Mouse (Mus musculus): ENCODE results near the gene Podxl2. TPM values are rescaled to one million over a fixed set of nuclear protein-coding genes. Genes with fewer than 3 reads are reported as not detected.

Podxl2 gene
- polyA plus RNA-seq, 1 experiment: 2.8 TPM

- H3K4me3 ChIP-seq (ENCODE audit: insufficient read depth, poor library complexity, severe bottlenecking): peak within 1 kb of the TSS; percentile 85
- H3K79me3 ChIP-seq (ENCODE audit: low read depth): peaks cover 36% of the 10 kb centered on the region
- peak within 1 kb of the TSS; percentile 81 for H3ac ChIP-seq (ENCODE audit: control insufficient read depth, insufficient read length, low read depth)
- H3K36me3 ChIP-seq (ENCODE audit: control insufficient read depth, insufficient read depth): peaks cover 35% of the 10 kb centered on the region
- peaks cover 55% of the 10 kb centered on the region for H3K79me2 ChIP-seq (ENCODE audit: control insufficient read depth, insufficient read depth)
- TF ChIP-seq MYOD1 (IDR thresholded peaks at IDR 0.05; ENCODE audit: control insufficient read depth, insufficient read length, low read depth) (peak; percentile 16), MAX (IDR thresholded peaks at IDR 0.05) (peak; percentile 41), CEBPB (IDR thresholded peaks at IDR 0.05; ENCODE audit: low read depth) (no peak), USF1 (IDR thresholded peaks at IDR 0.05; ENCODE audit: low read depth) (peak; percentile 96)
- no peaks in the 10 kb centered on the region for H3K27me3 ChIP-seq (ENCODE audit: control insufficient read depth, insufficient read depth, insufficient read length)
Observed at GRCm38 (mm10) chr6:88898534-88899048, 23.7 kb upstream of the Podxl2 start, which contains the start of gene Mcm2. Gene Mcm2, minus strand, starts transcription at chr6:88898780.

GRCm38 (mm10) chr6:88897246-88897645 lies 22.4 kb upstream of the Podxl2 start:
- Histone ChIP-seq H3K27me3 (ENCODE audit: control insufficient read depth, insufficient read depth, insufficient read length) (no peaks in the 10 kb centered on the region), H3ac (ENCODE audit: control insufficient read depth, insufficient read length, low read depth) (peak overlapping the region; percentile 57), H3K36me3 (ENCODE audit: control insufficient read depth, insufficient read depth) (peaks cover 47% of the 10 kb centered on the region), H3K4me3 (ENCODE audit: insufficient read depth, poor library complexity, severe bottlenecking) (no peak overlapping the region), H3K79me3 (ENCODE audit: low read depth) (peaks cover 27% of the 10 kb centered on the region), H3K79me2 (ENCODE audit: control insufficient read depth, insufficient read depth) (peaks cover 52% of the 10 kb centered on the region)
- TF ChIP-seq USF1 (IDR thresholded peaks at IDR 0.05; ENCODE audit: low read depth) (no peak), MAX (IDR thresholded peaks at IDR 0.05) (no peak), CTCF (IDR thresholded peaks at IDR 0.05; ENCODE audit: control insufficient read depth, insufficient read depth, insufficient read length) (no peak), FOSL1 (IDR thresholded peaks at IDR 0.05; ENCODE audit: insufficient read depth, low read length, poor library complexity, severe bottlenecking) (no peak)

DNA sequence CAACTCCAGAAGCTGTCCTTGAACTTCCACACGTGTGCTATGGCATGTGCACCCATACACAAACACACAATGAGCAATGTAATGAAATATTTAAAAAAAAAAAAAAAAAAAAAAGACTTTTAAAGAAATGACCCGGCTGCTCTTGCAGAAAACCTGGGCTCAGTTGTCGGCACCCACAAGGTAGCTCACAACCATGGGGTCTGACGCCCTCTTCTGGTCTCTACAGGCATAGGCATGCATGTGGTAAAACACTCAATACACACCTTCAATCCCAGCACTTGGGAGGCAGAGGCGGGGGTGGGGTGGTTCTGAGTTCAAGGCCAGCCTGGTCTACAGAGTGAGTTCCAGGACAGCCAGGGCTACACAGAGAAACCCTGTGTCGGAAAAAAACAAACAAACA lies 21.1 kb upstream of the Podxl2 start:
- Histone ChIP-seq H3K36me3 (ENCODE audit: control insufficient read depth, insufficient read depth) (peaks cover 60% of the 10 kb centered on the region), H3K27me3 (ENCODE audit: control insufficient read depth, insufficient read depth, insufficient read length) (no peaks in the 10 kb centered on the region), H3ac (ENCODE audit: control insufficient read depth, insufficient read length, low read depth) (no peak overlapping the region), H3K4me3 (ENCODE audit: insufficient read depth, poor library complexity, severe bottlenecking) (no peak overlapping the region), H3K79me3 (ENCODE audit: low read depth) (peaks cover 27% of the 10 kb centered on the region), H3K79me2 (ENCODE audit: control insufficient read depth, insufficient read depth) (peaks cover 52% of the 10 kb centered on the region)
- TF ChIP-seq CEBPB (IDR thresholded peaks at IDR 0.05; ENCODE audit: low read depth): no peak
- TF ChIP-seq MYOD1 (IDR thresholded peaks at IDR 0.05; ENCODE audit: control insufficient read depth, insufficient read length, low read depth): no peak
- TF ChIP-seq USF1 (IDR thresholded peaks at IDR 0.05; ENCODE audit: low read depth): no peak

- Histone ChIP-seq H3K79me3 (ENCODE audit: low read depth) (peaks cover 27% of the 10 kb centered on the region), H3K27me3 (ENCODE audit: control insufficient read depth, insufficient read depth, insufficient read length) (no peaks in the 10 kb centered on the region), H3K36me3 (ENCODE audit: control insufficient read depth, insufficient read depth) (peaks cover 84% of the 10 kb centered on the region), H3ac (ENCODE audit: control insufficient read depth, insufficient read length, low read depth) (no peak overlapping the region), H3K79me2 (ENCODE audit: control insufficient read depth, insufficient read depth) (peaks cover 52% of the 10 kb centered on the region), H3K4me3 (ENCODE audit: insufficient read depth, poor library complexity, severe bottlenecking) (no peak overlapping the region)
- peak; percentile 85 for TF ChIP-seq CTCF (IDR thresholded peaks at IDR 0.05; ENCODE audit: control insufficient read depth, insufficient read depth, insufficient read length)
- no peak for TF ChIP-seq CEBPB (IDR thresholded peaks at IDR 0.05; ENCODE audit: low read depth)
- no peak for TF ChIP-seq USF1 (IDR thresholded peaks at IDR 0.05; ENCODE audit: low read depth)
- no peak for TF ChIP-seq MYOD1 (IDR thresholded peaks at IDR 0.05; ENCODE audit: control insufficient read depth, insufficient read length, low read depth)
- no peak for TF ChIP-seq FOSL1 (IDR thresholded peaks at IDR 0.05; ENCODE audit: insufficient read depth, low read length, poor library complexity, severe bottlenecking)
- TF ChIP-seq MAX (IDR thresholded peaks at IDR 0.05): no peak
- TF ChIP-seq MYOG (IDR thresholded peaks at IDR 0.05; ENCODE audit: control insufficient read depth, extremely low read depth, insufficient read length): no peak
Observed at GRCm38 (mm10) chr6:88893559-88893958, 18.7 kb upstream of the Podxl2 start.

DNA sequence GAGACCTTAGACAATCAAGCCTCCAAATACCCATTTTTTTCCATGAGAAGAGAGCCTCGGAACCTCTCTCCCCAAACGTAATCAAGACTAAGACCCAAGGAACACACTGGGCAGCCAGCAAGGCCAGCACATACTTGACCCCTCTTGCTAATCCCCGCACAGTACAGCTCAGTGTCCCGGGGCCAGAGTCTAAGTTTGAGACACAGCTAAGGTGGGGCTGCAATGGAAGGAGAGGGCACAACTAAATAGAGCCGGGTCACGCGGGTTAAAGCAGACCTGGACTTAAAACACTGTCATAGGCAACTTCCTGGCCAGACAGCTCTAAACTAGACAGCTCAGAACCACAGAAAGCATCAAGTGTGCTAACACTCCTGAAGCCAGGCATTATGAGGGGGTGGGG lies 16.0 kb upstream of the Podxl2 start:
- Histone ChIP-seq H3K79me3 (ENCODE audit: low read depth) (peaks cover 9% of the 10 kb centered on the region), H3ac (ENCODE audit: control insufficient read depth, insufficient read length, low read depth) (no peak overlapping the region), H3K27me3 (ENCODE audit: control insufficient read depth, insufficient read depth, insufficient read length) (no peaks in the 10 kb centered on the region), H3K79me2 (ENCODE audit: control insufficient read depth, insufficient read depth) (peaks cover 27% of the 10 kb centered on the region), H3K4me3 (ENCODE audit: insufficient read depth, poor library complexity, severe bottlenecking) (no peak overlapping the region), H3K36me3 (ENCODE audit: control insufficient read depth, insufficient read depth) (peaks cover 94% of the 10 kb centered on the region)
- TF ChIP-seq CTCF (IDR thresholded peaks at IDR 0.05; ENCODE audit: control insufficient read depth, insufficient read depth, insufficient read length) (no peak), USF1 (IDR thresholded peaks at IDR 0.05; ENCODE audit: low read depth) (no peak), MYOG (IDR thresholded peaks at IDR 0.05; ENCODE audit: control insufficient read depth, extremely low read depth, insufficient read length) (no peak), MAX (IDR thresholded peaks at IDR 0.05) (no peak), MYOD1 (IDR thresholded peaks at IDR 0.05; ENCODE audit: control insufficient read depth, insufficient read length, low read depth) (no peak), FOSL1 (IDR thresholded peaks at IDR 0.05; ENCODE audit: insufficient read depth, low read length, poor library complexity, severe bottlenecking) (no peak), CEBPB (IDR thresholded peaks at IDR 0.05; ENCODE audit: low read depth) (no peak)

DNA sequence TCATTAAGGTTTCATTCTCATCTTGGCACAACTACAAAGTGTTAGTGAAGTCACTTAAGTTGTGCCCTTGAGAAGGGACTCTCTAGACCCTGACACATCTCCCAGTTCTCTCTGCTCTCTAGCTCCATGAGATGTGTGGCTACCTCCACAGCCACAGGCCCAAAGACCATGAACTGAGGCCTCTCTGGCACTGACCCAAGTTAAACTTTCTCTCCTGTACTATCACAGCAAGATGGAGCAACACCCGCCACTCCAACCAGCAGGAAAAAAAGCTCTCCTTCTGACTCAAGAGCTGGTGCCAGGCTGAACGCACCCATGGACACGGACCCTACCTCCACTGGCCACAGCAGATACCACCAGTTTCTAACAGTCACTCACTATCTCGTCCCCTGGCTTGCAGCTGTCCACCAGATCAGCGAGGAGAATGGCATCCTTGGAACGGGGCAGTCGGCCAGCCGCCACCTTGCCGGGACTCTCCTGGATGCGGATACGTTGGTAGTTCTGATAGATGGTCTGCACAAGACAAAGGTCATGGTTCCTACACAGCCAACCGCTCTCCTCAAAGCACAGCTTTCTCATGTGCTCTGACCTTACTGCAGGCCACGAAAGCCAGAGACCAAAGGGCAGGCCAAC lies 14.7 kb upstream of the Podxl2 start:
- no peaks in the 10 kb centered on the region for H3K27me3 ChIP-seq (ENCODE audit: control insufficient read depth, insufficient read depth, insufficient read length)
- peaks cover 14% of the 10 kb centered on the region for H3K79me2 ChIP-seq (ENCODE audit: control insufficient read depth, insufficient read depth)
- TF ChIP-seq USF1 (IDR thresholded peaks at IDR 0.05; ENCODE audit: low read depth) (no peak), CEBPB (IDR thresholded peaks at IDR 0.05; ENCODE audit: low read depth) (no peak), CTCF (IDR thresholded peaks at IDR 0.05; ENCODE audit: control insufficient read depth, insufficient read depth, insufficient read length) (no peak), MYOD1 (IDR thresholded peaks at IDR 0.05; ENCODE audit: control insufficient read depth, insufficient read length, low read depth) (no peak)
- no peak overlapping the region for H3K4me3 ChIP-seq (ENCODE audit: insufficient read depth, poor library complexity, severe bottlenecking)
- H3K79me3 ChIP-seq (ENCODE audit: low read depth): no peaks in the 10 kb centered on the region
- peaks cover 94% of the 10 kb centered on the region for H3K36me3 ChIP-seq (ENCODE audit: control insufficient read depth, insufficient read depth)
- no peak overlapping the region for H3ac ChIP-seq (ENCODE audit: control insufficient read depth, insufficient read length, low read depth)

Measured in C2C12 (cell line).